Mouse (Mus musculus) MEL (cell line): Measurements from ENCODE around the gene Snrpa. TPM values are rescaled to one million over a fixed set of nuclear protein-coding genes. Genes with fewer than 3 reads are reported as not detected.
A peak's percentile ranks its signal among the peaks of the same experiment; 100 is the strongest.

Experiments used
- DNase-seq: peaks from one replicate; pipeline ENCODE4 v3.0.0; 2011; ENCODE audit warnings: low read depth, low spot score
- H3K27ac ChIP-seq: 2 replicates; pipeline ENCODE4 v1.5.1; 2012; ENCODE audit warnings: low read depth, mild to moderate bottlenecking, control low read depth, low read length, moderate library complexity; ENCODE audit not compliant: control insufficient read depth
- H3K27me3 ChIP-seq, 2 experiments: fragments of 150-350 bp in 1 of 2; sonication (generic) in 1 of 2; 2 replicates each; pipeline ENCODE4 v1.6.1; 2012; ENCODE audit warnings: low read length in 2 of 2, mild to moderate bottlenecking in 2 of 2, improper control_type of control experiment in 1 of 2, moderate library complexity in 1 of 2; ENCODE audit not compliant: insufficient read depth in 2 of 2, control insufficient read depth in 1 of 2
- H3K36me3 ChIP-seq, 2 experiments: 2 replicates each; pipeline ENCODE4 v1.6.1; 2012 to 2014; ENCODE audit warnings: low read length in 2 of 2, improper control_type of control experiment in 1 of 2, inconsistent platforms in 1 of 2, mild to moderate bottlenecking in 1 of 2; ENCODE audit not compliant: insufficient read depth in 2 of 2, control insufficient read depth in 1 of 2
- H3K4me1 ChIP-seq, 2 experiments: fragments of 150-350 bp in 1 of 2; sonication (generic) in 1 of 2; 2 replicates each; pipeline ENCODE4 v1.6.1; 2012; ENCODE audit warnings: low read length in 2 of 2, improper control_type of control experiment in 1 of 2, mild to moderate bottlenecking in 1 of 2; ENCODE audit not compliant: insufficient read depth in 2 of 2, control insufficient read depth in 1 of 2
- H3K4me3 ChIP-seq, 2 experiments: fragments of 150-350 bp in 1 of 2; sonication (generic) in 1 of 2; 2 replicates each; pipeline ENCODE4 v1.5.1; 2012; ENCODE audit warnings: low read depth in 2 of 2, low read length in 2 of 2, mild to moderate bottlenecking in 2 of 2, moderate library complexity in 2 of 2, control low read depth in 1 of 2, improper control_type of control experiment in 1 of 2; ENCODE audit not compliant: control insufficient read depth in 1 of 2, insufficient read depth in 1 of 2
- H3K79me2 ChIP-seq: 2 replicates; pipeline ENCODE4 v1.6.1; 2012; ENCODE audit warnings: mild to moderate bottlenecking, low read length, moderate library complexity; ENCODE audit not compliant: control insufficient read depth, poor library complexity, insufficient read depth
- H3K9ac ChIP-seq: 2 replicates; pipeline ENCODE4 v1.6.1; 2012; ENCODE audit warnings: low read depth, mild to moderate bottlenecking, control low read depth, low read length, moderate library complexity; ENCODE audit not compliant: control insufficient read depth, poor library complexity, severe bottlenecking
- H3K9me3 ChIP-seq: fragments of 150-350 bp; sonication (generic); replicated peaks from 2 replicates; pipeline ENCODE4 v1.6.1; 2012; ENCODE audit warnings: mild to moderate bottlenecking, low read length, improper control_type of control experiment, moderate library complexity; ENCODE audit not compliant: insufficient read depth
- CHD1 ChIP-seq: IDR thresholded peaks from 2 replicates; pipeline ENCODE4 v1.6.1; 2012; ENCODE audit warnings: low read depth, mild to moderate bottlenecking, inconsistent platforms, low read length, improper control_type of control experiment
- CHD2 ChIP-seq: IDR thresholded peaks from 2 replicates; pipeline ENCODE4 v1.6.1; 2011; ENCODE audit warnings: low read length, improper control_type of control experiment
- E2F4 ChIP-seq: IDR thresholded peaks from 2 replicates; pipeline ENCODE4 v1.6.1; 2011; ENCODE audit warnings: low read depth, low read length, improper control_type of control experiment, borderline replicate concordance
- ELF1 ChIP-seq: IDR thresholded peaks from 2 replicates; pipeline ENCODE4 v1.6.1; 2014; ENCODE audit warnings: low read depth, mild to moderate bottlenecking, inconsistent platforms, low read length, improper control_type of control experiment, moderate library complexity
- ETS1 ChIP-seq: IDR thresholded peaks from 2 replicates; pipeline ENCODE4 v1.6.1; 2012; ENCODE audit warnings: low read depth, mild to moderate bottlenecking, inconsistent platforms, low read length, improper control_type of control experiment, moderate library complexity
- GABPA ChIP-seq: IDR thresholded peaks from 2 replicates; pipeline ENCODE4 v1.6.1; 2012; ENCODE audit warnings: low read depth, mild to moderate bottlenecking, inconsistent platforms, low read length, improper control_type of control experiment, moderate library complexity
- GATA1 ChIP-seq: IDR thresholded peaks from 2 replicates; pipeline ENCODE4 v1.6.1; 2011; ENCODE audit warnings: low read depth, low read length, improper control_type of control experiment
- HCFC1 ChIP-seq: IDR thresholded peaks from 2 replicates; pipeline ENCODE4 v1.6.1; 2012; ENCODE audit warnings: low read depth, mild to moderate bottlenecking, inconsistent platforms, low read length, improper control_type of control experiment, moderate library complexity
- KAT2A ChIP-seq: conservative IDR thresholded peaks from 2 replicates; pipeline ENCODE4 v1.6.1; 2012; ENCODE audit warnings: low read depth, low read length, improper control_type of control experiment, inconsistent platforms
- MAFK ChIP-seq: IDR thresholded peaks from 2 replicates; pipeline ENCODE4 v1.6.1; 2011; ENCODE audit warnings: low read depth, mild to moderate bottlenecking, low read length, improper control_type of control experiment, borderline replicate concordance
- MAX ChIP-seq: IDR thresholded peaks from 2 replicates; pipeline ENCODE4 v1.6.1; 2011; ENCODE audit warnings: low read length, improper control_type of control experiment
- MAZ ChIP-seq: IDR thresholded peaks from 2 replicates; pipeline ENCODE4 v1.6.1; 2012; ENCODE audit warnings: low read depth, mild to moderate bottlenecking, inconsistent platforms, low read length, improper control_type of control experiment
- MEF2A ChIP-seq: IDR thresholded peaks from 2 replicates; pipeline ENCODE4 v1.6.1; 2014; ENCODE audit warnings: low read depth, mild to moderate bottlenecking, inconsistent platforms, low read length, improper control_type of control experiment; ENCODE audit not compliant: poor library complexity, insufficient replicate concordance, severe bottlenecking; ENCODE audit errors: extremely low read depth
- MYB ChIP-seq: IDR thresholded peaks from 2 replicates; pipeline ENCODE4 v1.6.1; 2011; ENCODE audit warnings: mild to moderate bottlenecking, low read depth, low read length, improper control_type of control experiment
- MYC ChIP-seq: IDR thresholded peaks from 2 replicates; pipeline ENCODE4 v1.6.1; 2011; ENCODE audit warnings: low read depth, mild to moderate bottlenecking, low read length, improper control_type of control experiment, moderate library complexity
- NELFE ChIP-seq: IDR thresholded peaks from 2 replicates; pipeline ENCODE4 v1.6.1; 2011; ENCODE audit warnings: low read depth, low read length, improper control_type of control experiment
- NRF1 ChIP-seq: IDR thresholded peaks from 2 replicates; pipeline ENCODE4 v1.6.1; 2014; ENCODE audit warnings: low read depth, mild to moderate bottlenecking, inconsistent platforms, low read length, improper control_type of control experiment, moderate library complexity; ENCODE audit not compliant: poor library complexity, insufficient read depth, severe bottlenecking
- POLR2AphosphoS2 ChIP-seq: IDR thresholded peaks from 2 replicates; pipeline ENCODE4 v1.6.1; 2011; ENCODE audit warnings: low read length, improper control_type of control experiment
- RAD21 ChIP-seq: IDR thresholded peaks from 2 replicates; pipeline ENCODE4 v1.6.1; 2011; ENCODE audit warnings: mild to moderate bottlenecking, low read depth, low read length, improper control_type of control experiment
- SIN3A ChIP-seq: IDR thresholded peaks from 2 replicates; pipeline ENCODE4 v1.6.1; 2012; ENCODE audit warnings: low read length, improper control_type of control experiment, inconsistent platforms
- SMC3 ChIP-seq: IDR thresholded peaks from 2 replicates; pipeline ENCODE4 v1.6.1; 2011; ENCODE audit warnings: low read depth, low read length, improper control_type of control experiment
- TAL1 ChIP-seq: IDR thresholded peaks from 2 replicates; pipeline ENCODE4 v1.6.1; 2012; ENCODE audit warnings: mild to moderate bottlenecking, inconsistent platforms, low read length, moderate library complexity, mixed read lengths
- TCF12 ChIP-seq: IDR thresholded peaks from 2 replicates; pipeline ENCODE4 v1.6.1; 2014; ENCODE audit warnings: low read depth, mild to moderate bottlenecking, inconsistent platforms, low read length, improper control_type of control experiment, moderate library complexity
- UBTF ChIP-seq: IDR thresholded peaks from 2 replicates; pipeline ENCODE4 v1.6.1; 2012; ENCODE audit warnings: low read depth, mild to moderate bottlenecking, inconsistent platforms, low read length, improper control_type of control experiment, moderate library complexity, borderline replicate concordance; ENCODE audit not compliant: insufficient read depth
- USF1 ChIP-seq: IDR thresholded peaks from 2 replicates; pipeline ENCODE4 v1.6.1; 2014; ENCODE audit warnings: low read depth, mild to moderate bottlenecking, inconsistent platforms, low read length, improper control_type of control experiment, moderate library complexity
- ZC3H11A ChIP-seq: IDR thresholded peaks from 2 replicates; pipeline ENCODE4 v1.6.1; 2012; ENCODE audit warnings: low read depth, mild to moderate bottlenecking, inconsistent platforms, low read length, improper control_type of control experiment
- ZNF384 ChIP-seq: IDR thresholded peaks from 2 replicates; pipeline ENCODE4 v1.6.1; 2012; ENCODE audit warnings: low read depth, mild to moderate bottlenecking, inconsistent platforms, low read length, improper control_type of control experiment
- polyA plus RNA-seq, 2 experiments: library from polyadenylated mRNA; stranded (reverse) in 1 of 2; unstranded in 1 of 2; fragments of >175 nt in 1 of 2; fragments of >200 nt in 1 of 2; gene quantifications; 2 replicates each; pipeline versions ENCODE4 v1.2.1 to v1.2.4; 2012; ENCODE audit warnings: low replicate concordance in 2 of 2, low read depth in 1 of 2; ENCODE audit not compliant: insufficient read length in 2 of 2, insufficient read depth in 1 of 2, missing spikeins in 1 of 2
- total RNA-seq: library from RNA; depleted of rRNA; stranded (reverse); fragments of 300-350 nt; gene quantifications from 2 replicates; pipeline ENCODE4 v1.2.3, GENCODE M21; 2012

The Snrpa gene
- total and polyA plus RNA-seq, 3 experiments = 128 to 310 TPM; not detected in 1

- Histone ChIP-seq H3K4me3 (no peak overlapping the region), H3K36me3 (peaks cover 0 to 8% of the 10 kb centered on the region in 2 experiments; a peak in 2 of 4 replicates)
- no peak for TF ChIP-seq TCF12
- TF ChIP-seq CHD1 = no peak
- no peak for TF ChIP-seq MYB
- no peak for TF ChIP-seq USF1
- no peak for TF ChIP-seq MAFK
- TF ChIP-seq MEF2A = no peak
- TF ChIP-seq NRF1 = no peak
- TF ChIP-seq HCFC1 = no peak
- TF ChIP-seq UBTF = no peak
- TF ChIP-seq SMC3 = no peak
- no peak for TF ChIP-seq POLR2AphosphoS2
- TF ChIP-seq TAL1 = no peak
- no peak for TF ChIP-seq NELFE
- no peak for TF ChIP-seq MYC
- TF ChIP-seq ZC3H11A = no peak
- no peak for TF ChIP-seq SIN3A
- TF ChIP-seq E2F4 = no peak
- TF ChIP-seq CHD2 = no peak
- TF ChIP-seq MAX = no peak
- no peak for TF ChIP-seq KAT2A
Measured at GRCm38 (mm10) chr7:27235726-27236125, 39.7 kb upstream of the Snrpa start.

GRCm38 (mm10) chr7:27233300-27233699, 37.2 kb upstream of the Snrpa start:
- no peak overlapping the region for H3K27ac ChIP-seq

More at GRCm38 (mm10) chr7:27235726-27236125, 39.7 kb upstream of the Snrpa start:
- DNase-seq = no peak
- H3K9ac ChIP-seq = no peak overlapping the region
- H3K9me3 ChIP-seq = no peaks in the 10 kb centered on the region
- H3K4me1 ChIP-seq = peaks cover 3 to 17% of the 10 kb centered on the region in 2 experiments; a peak in 3 of 4 replicates
- no peaks in the 10 kb centered on the region for H3K27me3 ChIP-seq
- H3K79me2 ChIP-seq = no peaks in the 10 kb centered on the region; the same call in 1 of the 2 replicates
- no peak overlapping the region for H3K27ac ChIP-seq

More at GRCm38 (mm10) chr7:27233300-27233699, 37.2 kb upstream of the Snrpa start:
- TF ChIP-seq GATA1 (no peak), RAD21 (no peak), ETS1 (no peak), ELF1 (no peak), GABPA (no peak), MAZ (no peak), ZC3H11A (no peak), ZNF384 (no peak), POLR2AphosphoS2 (no peak), UBTF (no peak), MEF2A (no peak), MAFK (no peak)
- Histone ChIP-seq H3K9me3 (no peaks in the 10 kb centered on the region), H3K36me3 (peaks cover 0 to 8% of the 10 kb centered on the region in 2 experiments; a peak in 2 of 4 replicates), H3K4me1 (peaks cover 6 to 20% of the 10 kb centered on the region in 2 experiments; a peak in 3 of 4 replicates), H3K79me2 (no peaks in the 10 kb centered on the region; the same call in 1 of the 2 replicates), H3K9ac (peak overlapping the region; percentile 54), H3K4me3 (peak overlapping the region; percentile 71 to 95), H3K27me3 (no peaks in the 10 kb centered on the region)
- DNase-seq = no peak
